Mouse (Mus musculus): Measurements from ENCODE around the gene Sdr9c7.

DNA sequence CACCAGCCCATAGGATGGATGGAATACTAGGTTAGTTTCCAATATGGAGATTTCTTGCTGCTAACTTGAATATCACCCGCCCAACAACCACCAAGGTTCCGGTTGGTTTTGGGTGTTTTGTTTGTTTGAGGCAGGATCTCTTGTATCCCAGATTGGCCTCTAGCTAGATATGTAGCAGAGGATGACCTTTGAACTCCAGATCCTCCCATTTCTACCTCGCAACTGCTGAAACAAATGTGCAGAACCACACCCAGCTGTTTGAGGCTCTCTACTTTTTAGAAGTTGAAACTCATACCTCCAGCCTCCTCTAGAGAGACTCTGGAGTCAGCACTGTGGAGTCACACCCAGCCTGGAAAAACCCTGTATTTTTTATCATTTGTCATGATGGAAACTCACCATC is 812 bp upstream of the Sdr9c7 start:
- TF ChIP-seq CTCF (IDR thresholded peaks at IDR 0.05; ENCODE audit: low read depth, low read length) = no peak
- no peak for TF ChIP-seq POLR2A (IDR thresholded peaks at IDR 0.05; ENCODE audit: borderline replicate concordance, low read depth, low read length)

Data from bone marrow macrophage, adult 2 months (primary cell).